Mouse (Mus musculus) lung, embryonic 14.5 days (tissue): ENCODE measurements around the gene Dnm3. TPM values are rescaled to one million over a fixed set of nuclear protein-coding genes. Genes with fewer than 3 reads are reported as not detected.
A peak's percentile ranks its signal among the peaks of the same experiment; 100 is the strongest.

ENCODE experiments used
- ATAC-seq: fragments of 200-750 bp; cut with Nextera tagmentation; 2 replicates; pipeline ENCODE4 v1.8.0; 2017; ENCODE audit warnings: mild to moderate bottlenecking, moderate TSS enrichment, moderate library complexity; ENCODE audit not compliant: insufficient read depth
- DNase-seq: peaks from one replicate; pipeline ENCODE4 v3.0.0-alpha.2; 2015
- H3K27ac ChIP-seq: fragments of 300-500 bp; sonication (generic); 2 replicates; pipeline ENCODE4 v1.5.1; 2014; ENCODE audit warnings: low read depth, mild to moderate bottlenecking, moderate library complexity
- H3K27me3 ChIP-seq: fragments of 300-500 bp; sonication (generic); 2 replicates; pipeline ENCODE4 v1.6.1; 2014; ENCODE audit warnings: low read length, control low read depth; ENCODE audit not compliant: insufficient read depth
- H3K36me3 ChIP-seq: fragments of 300-500 bp; sonication (generic); 2 replicates; pipeline ENCODE4 v1.6.1; 2014; ENCODE audit warnings: control low read depth; ENCODE audit not compliant: insufficient read depth
- H3K4me1 ChIP-seq: fragments of 300-500 bp; sonication (generic); 2 replicates; pipeline ENCODE4 v1.6.1; 2014; ENCODE audit warnings: antibody characterized with exemption, control low read depth; ENCODE audit not compliant: insufficient read depth
- H3K4me2 ChIP-seq: fragments of 300-500 bp; sonication (generic); 2 replicates; pipeline ENCODE4 v1.6.1; 2014; ENCODE audit warnings: mild to moderate bottlenecking
- H3K4me3 ChIP-seq: fragments of 300-500 bp; sonication (generic); 2 replicates; pipeline ENCODE4 v1.5.1; 2014; ENCODE audit warnings: low read depth, low read length
- H3K9ac ChIP-seq: fragments of 300-500 bp; sonication (generic); 2 replicates; pipeline ENCODE4 v1.6.1; 2014
- H3K9me3 ChIP-seq: fragments of 300-500 bp; sonication (generic); 2 replicates; pipeline ENCODE4 v1.6.1; 2016; ENCODE audit warnings: low read depth, low read length, control low read depth
- CTCF ChIP-seq: IDR thresholded peaks from 2 replicates; pipeline ENCODE4 v1.5.1; 2016; ENCODE audit warnings: antibody characterized with exemption, low read depth
- WGBS: fragments of 180-500 bp; shearing (Covaris S2); extraction: QIAGEN DNeasy Blood & Tissue Kit; methylation state at CpG from one replicate; pipeline ENCODE4 v1.1.7; 2014; 5-methylcytosine and 5-hydroxymethylcytosine counted together
- polyA plus RNA-seq: library from polyadenylated mRNA; unstranded; fragments of >200 nt; fragmentation: Nextera tagmentation; extraction: Ambion mirVana; gene quantifications from 2 replicates; pipeline ENCODE4 v1.2.1, GENCODE M21; 2014

Dnm3 gene
- polyA plus RNA-seq, 1 experiment from 2014 or later, result 2.8 TPM

DNA sequence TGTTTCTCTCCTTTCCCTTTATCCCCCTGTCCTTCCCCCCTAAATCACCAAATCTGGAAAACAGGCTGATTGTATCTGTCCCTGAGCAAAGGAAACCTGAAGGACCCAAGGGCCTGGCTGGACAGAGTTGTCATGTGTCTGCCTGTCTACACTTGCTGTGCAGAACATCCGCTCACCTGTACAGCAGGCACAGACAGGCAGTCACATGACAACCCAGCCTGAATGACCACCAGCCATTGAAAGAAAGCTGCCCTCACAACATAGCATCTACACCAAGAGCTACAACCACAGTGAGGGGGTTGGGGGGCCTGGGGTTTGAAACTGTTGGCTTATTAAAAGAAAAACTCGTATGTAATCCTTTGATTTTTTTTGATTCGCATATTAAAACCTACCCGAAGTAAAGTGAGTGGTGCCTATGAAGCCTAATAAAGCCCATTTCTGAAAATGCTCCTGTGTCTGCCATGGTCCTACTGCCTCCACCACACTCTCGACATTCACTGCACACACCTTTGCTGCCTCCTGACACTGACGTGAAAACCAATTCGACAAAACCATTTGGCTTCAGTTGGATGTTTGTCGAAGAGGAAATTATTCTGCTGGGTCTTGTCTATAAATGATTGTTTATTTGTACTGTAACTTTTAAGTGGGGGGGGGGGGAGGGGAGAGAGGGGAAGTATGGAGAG, 254.4 kb downstream of the Dnm3 start:
- peaks cover 21% of the 10 kb centered on the region for H3K4me1 ChIP-seq
- DNase-seq, result no peak
- no peaks in the 10 kb centered on the region for H3K27me3 ChIP-seq
- no peak overlapping the region for H3K4me3 ChIP-seq
- peak overlapping the region; percentile 38 for H3K4me2 ChIP-seq
- 51% methylated on average over 8 of the region's 8 CpGs for WGBS
- no peaks in the 10 kb centered on the region for H3K9me3 ChIP-seq
- peaks cover 13% of the 10 kb centered on the region; the same call in 1 of the 2 replicates for H3K36me3 ChIP-seq
- peak overlapping the region; percentile 67 for H3K27ac ChIP-seq
- TF ChIP-seq CTCF, result no peak
- H3K9ac ChIP-seq, result peak overlapping the region; percentile 29
- ATAC-seq, result no peak

DNA sequence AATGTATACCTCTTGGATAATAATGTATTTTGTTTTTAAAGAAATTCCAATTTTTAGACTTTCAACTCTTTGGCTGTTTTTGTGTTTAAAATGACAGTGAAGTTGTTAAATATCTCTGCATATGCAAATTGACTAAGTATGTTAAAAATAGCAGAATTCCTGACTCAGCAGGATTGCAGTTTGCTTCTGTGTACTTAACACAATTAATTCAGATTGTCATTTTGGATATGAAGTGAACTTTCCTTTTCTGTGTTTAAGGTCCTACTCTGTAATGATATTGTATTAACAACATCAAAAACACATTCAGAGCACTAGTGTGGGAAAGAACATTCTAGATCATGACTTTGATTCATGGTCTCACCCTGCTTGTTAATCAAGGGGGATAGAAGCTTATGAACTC, 255.5 kb downstream of the Dnm3 start:
- no peak overlapping the region for H3K9ac ChIP-seq
- peak overlapping the region; percentile 61; the same call in 1 of the 2 replicates for H3K27ac ChIP-seq
- DNase-seq, result peak; percentile 41
- peaks cover 13% of the 10 kb centered on the region; the same call in 1 of the 2 replicates for H3K36me3 ChIP-seq
- no peaks in the 10 kb centered on the region for H3K27me3 ChIP-seq
- no peaks in the 10 kb centered on the region for H3K9me3 ChIP-seq
- H3K4me3 ChIP-seq, result no peak overlapping the region
- H3K4me1 ChIP-seq, result peaks cover 21% of the 10 kb centered on the region
- H3K4me2 ChIP-seq, result peak overlapping the region; percentile 41; the same call in 1 of the 2 replicates
- ATAC-seq, result no peak
- TF ChIP-seq CTCF, result no peak

DNA sequence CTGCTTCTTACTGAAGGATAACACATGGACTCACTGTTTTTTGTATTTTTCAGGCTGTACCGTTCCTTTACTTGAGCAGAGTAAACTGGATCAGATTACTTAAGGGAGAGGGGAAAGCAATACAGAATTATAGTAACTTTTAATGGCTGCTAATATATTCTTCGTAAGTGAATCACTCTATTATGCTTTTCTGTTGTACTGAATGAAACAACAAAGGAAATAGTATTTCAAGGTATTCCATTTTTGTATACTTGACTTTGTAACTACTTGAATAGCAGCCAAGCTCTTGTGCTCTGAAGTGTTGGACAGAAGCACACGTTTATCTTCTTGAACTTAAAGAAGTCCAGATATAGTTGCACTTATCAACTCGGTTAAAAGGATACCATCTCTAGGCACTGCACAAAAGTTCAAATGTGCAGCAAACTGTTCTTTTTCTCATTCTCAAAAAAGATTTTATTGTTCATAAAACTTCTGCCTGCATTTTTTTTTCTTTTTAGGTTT, 256.0 kb downstream of the Dnm3 start:
- ATAC-seq (no peak), DNase-seq (peak; percentile 71)
- 7% methylated on average over 4 of the region's 4 CpGs for WGBS
- peak overlapping the region; percentile 79 for H3K27ac ChIP-seq
- no peaks in the 10 kb centered on the region for H3K27me3 ChIP-seq
- peak overlapping the region; percentile 27 for H3K4me3 ChIP-seq
- peak overlapping the region; percentile 30 for H3K9ac ChIP-seq
- H3K9me3 ChIP-seq, result no peaks in the 10 kb centered on the region
- no peak for TF ChIP-seq CTCF
- H3K4me1 ChIP-seq, result peaks cover 19% of the 10 kb centered on the region
- peak overlapping the region; percentile 59 for H3K4me2 ChIP-seq
- peaks cover 13% of the 10 kb centered on the region; the same call in 1 of the 2 replicates for H3K36me3 ChIP-seq

DNA sequence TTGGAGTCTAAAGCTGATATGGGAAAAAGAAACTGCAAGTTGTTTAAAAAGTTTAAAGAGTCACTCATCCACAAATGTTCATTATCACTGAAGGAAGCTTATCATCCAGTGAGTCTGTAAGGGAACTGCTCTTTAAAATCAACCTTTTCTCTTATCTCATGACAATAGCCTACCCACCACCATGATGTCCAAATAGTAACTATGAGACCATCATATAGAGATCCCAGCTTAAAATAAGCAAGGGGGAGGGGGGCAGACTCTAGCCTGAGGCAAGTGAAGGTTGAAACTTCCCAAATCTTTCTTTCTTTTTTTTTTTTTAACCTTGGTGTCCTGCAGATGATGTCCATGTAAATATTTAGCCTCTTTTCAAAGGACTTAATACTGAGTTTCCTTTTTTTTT, 256.9 kb downstream of the Dnm3 start:
- no peaks in the 10 kb centered on the region for H3K27me3 ChIP-seq
- peak overlapping the region; percentile 100 for H3K27ac ChIP-seq
- H3K4me1 ChIP-seq, result peaks cover 11% of the 10 kb centered on the region
- no peak for ATAC-seq
- H3K9ac ChIP-seq, result peak overlapping the region; percentile 95
- DNase-seq, result peak; percentile 37
- peaks cover 13% of the 10 kb centered on the region; the same call in 1 of the 2 replicates for H3K36me3 ChIP-seq
- no peak for TF ChIP-seq CTCF
- H3K4me3 ChIP-seq, result peak overlapping the region; percentile 60
- no peaks in the 10 kb centered on the region for H3K9me3 ChIP-seq
- peak overlapping the region; percentile 59 for H3K4me2 ChIP-seq

DNA sequence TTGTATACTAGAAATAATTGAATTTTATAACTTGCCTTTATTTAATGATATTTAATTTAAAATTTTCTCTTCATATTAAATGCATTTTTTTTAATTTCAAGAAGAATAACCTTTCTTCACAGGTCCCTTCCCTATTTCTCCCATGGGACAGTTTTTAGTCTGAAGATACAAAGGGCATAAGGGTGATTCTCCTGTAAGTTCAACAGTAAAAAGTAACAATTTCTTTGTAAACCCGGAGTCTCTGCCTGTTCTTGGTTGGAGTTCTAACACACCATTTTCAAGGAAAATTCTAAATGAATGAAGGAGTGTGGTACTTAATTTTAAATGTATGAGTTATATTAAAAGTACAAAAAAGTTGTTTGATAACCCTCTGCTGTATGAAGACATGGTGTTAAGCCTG, 258.1 kb downstream of the Dnm3 start:
- DNase-seq (no peak), ATAC-seq (no peak)
- Histone ChIP-seq H3K9me3 (no peaks in the 10 kb centered on the region), H3K4me3 (peak overlapping the region; percentile 60), H3K4me2 (peak overlapping the region; percentile 59), H3K9ac (peak overlapping the region; percentile 95), H3K27me3 (no peaks in the 10 kb centered on the region), H3K27ac (peak overlapping the region; percentile 100), H3K4me1 (peaks cover 10% of the 10 kb centered on the region), H3K36me3 (peaks cover 13% of the 10 kb centered on the region; the same call in 1 of the 2 replicates)
- 53% methylated on average over 1 of the region's 1 CpGs for WGBS
- no peak for TF ChIP-seq CTCF

DNA sequence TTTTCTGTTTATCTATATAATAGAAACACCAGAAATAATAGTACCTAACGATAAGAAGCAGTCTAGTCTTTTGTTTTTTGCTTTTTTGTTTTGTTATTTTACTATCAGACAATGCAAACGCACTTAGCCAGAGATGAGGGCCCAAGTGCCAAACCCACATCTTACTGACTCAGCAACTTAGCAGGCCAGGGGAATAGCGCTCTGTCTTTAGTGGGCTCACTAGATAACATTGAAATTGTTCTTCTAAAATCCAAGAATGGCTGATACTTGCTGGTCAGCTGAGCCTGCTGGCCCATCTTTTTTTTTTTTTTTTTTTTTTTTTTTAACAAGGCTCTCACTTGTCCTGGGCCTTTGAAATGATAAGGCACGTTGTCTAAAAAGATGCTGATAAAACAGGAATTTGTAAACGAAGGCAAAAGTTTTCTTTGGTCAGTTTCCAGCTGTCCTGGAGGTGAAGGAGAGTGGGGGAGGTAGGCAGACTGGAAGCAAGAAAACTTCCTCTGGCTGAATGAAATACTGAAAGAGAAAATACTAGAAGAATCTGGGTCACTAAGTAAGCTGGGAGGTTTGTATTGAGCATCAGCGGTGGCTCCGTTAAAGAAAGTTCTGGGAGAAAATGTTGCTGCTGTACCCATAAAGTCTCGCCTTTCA, 259.2 kb downstream of the Dnm3 start:
- ATAC-seq (no peak), DNase-seq (peak; percentile 69)
- peak overlapping the region; percentile 100 for H3K27ac ChIP-seq
- peaks cover 10% of the 10 kb centered on the region for H3K4me1 ChIP-seq
- no peak for TF ChIP-seq CTCF
- H3K9ac ChIP-seq, result peak overlapping the region; percentile 95
- H3K9me3 ChIP-seq, result no peaks in the 10 kb centered on the region
- peak overlapping the region; percentile 59 for H3K4me2 ChIP-seq
- WGBS, result 12% methylated on average over 8 of the region's 8 CpGs
- no peaks in the 10 kb centered on the region for H3K27me3 ChIP-seq
- H3K4me3 ChIP-seq, result peak overlapping the region; percentile 60
- H3K36me3 ChIP-seq, result peaks cover 13% of the 10 kb centered on the region; the same call in 1 of the 2 replicates
